Mouse (Mus musculus): ENCODE measurements around the gene Tmem59. TPM values are rescaled to one million over a fixed set of nuclear protein-coding genes. Genes with fewer than 3 reads are reported as not detected.

The Tmem59 gene
- polyA plus RNA-seq, 1 experiment: 149 TPM

DNA sequence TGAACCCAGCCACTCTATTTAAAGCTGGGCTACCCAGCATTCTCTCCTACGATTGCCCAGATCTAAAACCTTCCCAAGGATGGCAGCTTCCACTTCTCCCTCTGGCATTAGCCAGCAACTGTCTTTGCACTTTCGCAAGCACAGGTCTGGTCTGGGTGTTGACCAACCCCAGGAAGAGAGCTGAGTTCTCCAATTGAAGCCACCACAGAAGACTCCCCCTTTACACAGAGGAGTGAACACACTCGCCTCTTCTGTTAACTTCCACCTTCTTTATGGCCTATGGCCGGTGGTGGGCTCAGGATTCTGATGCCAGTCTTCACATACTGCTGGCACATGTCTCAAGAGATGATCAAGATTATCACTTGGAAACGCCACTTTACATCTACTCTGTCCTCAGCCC, 10.4 kb upstream of the Tmem59 start:
- no peak for TF ChIP-seq CTCF (IDR thresholded peaks at IDR 0.05; ENCODE audit: low read depth, low read length)
- Histone ChIP-seq H3K9ac (ENCODE audit: low read depth, poor library complexity, severe bottlenecking) (no peak overlapping the region), H3K27ac (ENCODE audit: insufficient read depth, low read length) (no peak overlapping the region), H3K4me3 (ENCODE audit: low read depth, low read length) (no peak overlapping the region), H3K36me3 (ENCODE audit: control insufficient read depth, insufficient read depth, low read length, poor library complexity, severe bottlenecking) (no peaks in the 10 kb centered on the region), H3K27me3 (ENCODE audit: control insufficient read depth, insufficient read depth, low read length, poor library complexity, severe bottlenecking) (no peaks in the 10 kb centered on the region), H3K4me1 (ENCODE audit: control insufficient read depth, insufficient read depth, low read length) (no peaks in the 10 kb centered on the region), H3K9me3 (replicated peaks; ENCODE audit: control insufficient read depth, insufficient read depth, low read length, poor library complexity, severe bottlenecking) (no peaks in the 10 kb centered on the region)

DNA sequence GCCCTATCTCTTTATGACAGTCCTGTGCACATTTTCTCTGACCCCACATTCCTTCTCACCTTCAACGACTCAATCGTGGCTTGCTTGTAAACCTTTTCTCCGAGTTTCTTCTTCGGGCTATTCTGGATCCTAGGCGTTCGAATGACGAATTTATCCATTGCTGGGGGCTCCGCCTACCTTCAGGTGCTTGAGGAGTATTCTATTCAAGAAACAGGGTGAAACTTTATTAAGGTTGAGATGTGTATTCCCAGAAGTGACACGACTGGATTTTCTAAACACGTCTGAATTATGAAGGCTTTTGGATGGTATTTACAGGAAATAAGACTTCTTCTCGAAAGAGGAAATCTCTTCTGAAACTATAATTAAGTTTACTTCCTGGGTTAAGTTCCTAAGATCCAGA, 693 bp upstream of the Tmem59 start:
- Histone ChIP-seq H3K27me3 (ENCODE audit: control insufficient read depth, insufficient read depth, low read length, poor library complexity, severe bottlenecking) (no peaks in the 10 kb centered on the region), H3K36me3 (ENCODE audit: control insufficient read depth, insufficient read depth, low read length, poor library complexity, severe bottlenecking) (no peaks in the 10 kb centered on the region; the same call in 1 of the 2 replicates), H3K9ac (ENCODE audit: low read depth, poor library complexity, severe bottlenecking) (peak overlapping the region; percentile 80), H3K27ac (ENCODE audit: insufficient read depth, low read length) (peak overlapping the region; percentile 55), H3K4me3 (ENCODE audit: low read depth, low read length) (peak overlapping the region; percentile 76), H3K9me3 (replicated peaks; ENCODE audit: control insufficient read depth, insufficient read depth, low read length, poor library complexity, severe bottlenecking) (peaks cover 6% of the 10 kb centered on the region), H3K4me1 (ENCODE audit: control insufficient read depth, insufficient read depth, low read length) (peaks cover 2% of the 10 kb centered on the region)
- no peak for TF ChIP-seq CTCF (IDR thresholded peaks at IDR 0.05; ENCODE audit: low read depth, low read length)
- no peak for TF ChIP-seq EP300 (IDR thresholded peaks at IDR 0.05; ENCODE audit: insufficient read depth, low read depth, low read length)
- no peak for TF ChIP-seq POLR2A (IDR thresholded peaks at IDR 0.05; ENCODE audit: insufficient read depth, low read length)

DNA sequence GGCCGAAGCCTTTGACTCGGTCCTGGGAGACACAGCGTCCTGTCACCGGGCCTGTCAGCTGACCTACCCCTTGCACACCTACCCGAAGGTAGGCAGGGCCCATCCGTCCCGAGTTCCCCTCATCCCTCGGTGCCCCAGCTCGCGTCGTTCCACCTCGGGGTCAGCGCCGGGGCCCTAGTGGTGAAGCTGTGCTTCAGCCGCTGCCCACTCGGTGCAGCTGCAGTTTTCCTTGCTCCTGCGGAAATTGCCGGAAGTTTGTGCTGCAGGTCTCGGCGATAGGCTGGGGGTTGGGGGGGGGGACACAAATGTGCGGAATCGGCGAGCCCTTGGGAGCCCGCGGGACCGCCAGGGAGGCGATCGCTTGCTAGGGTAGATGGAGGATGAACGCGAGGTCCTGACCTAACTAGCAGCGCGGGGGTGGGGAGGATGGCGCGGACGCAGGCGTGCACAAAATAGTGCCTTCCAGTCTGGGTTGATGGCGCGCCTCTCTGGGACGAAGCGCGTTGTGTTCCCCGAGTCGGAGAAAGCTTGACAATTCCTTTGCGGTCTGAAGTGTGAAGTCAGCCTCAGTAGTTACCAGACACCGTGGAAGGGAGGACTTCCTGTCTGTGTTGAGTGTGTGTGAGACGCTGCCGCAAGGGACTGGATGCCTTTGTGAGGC, 761 bp downstream of the Tmem59 start, which contains the start of gene Tceanc2:
TSS of gene Tceanc2 (minus strand) at position 287 of the 661 bp plus-strand sequence.
- Histone ChIP-seq H3K27me3 (ENCODE audit: control insufficient read depth, insufficient read depth, low read length, poor library complexity, severe bottlenecking) (no peaks in the 10 kb centered on the region), H3K9ac (ENCODE audit: low read depth, poor library complexity, severe bottlenecking) (peak within 1 kb of the TSS; percentile 80), H3K4me3 (ENCODE audit: low read depth, low read length) (peak within 1 kb of the TSS; percentile 86), H3K36me3 (ENCODE audit: control insufficient read depth, insufficient read depth, low read length, poor library complexity, severe bottlenecking) (no peaks in the 10 kb centered on the region), H3K9me3 (replicated peaks; ENCODE audit: control insufficient read depth, insufficient read depth, low read length, poor library complexity, severe bottlenecking) (peaks cover 2% of the 10 kb centered on the region), H3K4me1 (ENCODE audit: control insufficient read depth, insufficient read depth, low read length) (peaks cover 2% of the 10 kb centered on the region), H3K27ac (ENCODE audit: insufficient read depth, low read length) (peak within 1 kb of the TSS; percentile 63)
- no peak for TF ChIP-seq EP300 (IDR thresholded peaks at IDR 0.05; ENCODE audit: insufficient read depth, low read depth, low read length)
- no peak for TF ChIP-seq CTCF (IDR thresholded peaks at IDR 0.05; ENCODE audit: low read depth, low read length)
- TF ChIP-seq POLR2A (IDR thresholded peaks at IDR 0.05; ENCODE audit: insufficient read depth, low read length): no peak

DNA sequence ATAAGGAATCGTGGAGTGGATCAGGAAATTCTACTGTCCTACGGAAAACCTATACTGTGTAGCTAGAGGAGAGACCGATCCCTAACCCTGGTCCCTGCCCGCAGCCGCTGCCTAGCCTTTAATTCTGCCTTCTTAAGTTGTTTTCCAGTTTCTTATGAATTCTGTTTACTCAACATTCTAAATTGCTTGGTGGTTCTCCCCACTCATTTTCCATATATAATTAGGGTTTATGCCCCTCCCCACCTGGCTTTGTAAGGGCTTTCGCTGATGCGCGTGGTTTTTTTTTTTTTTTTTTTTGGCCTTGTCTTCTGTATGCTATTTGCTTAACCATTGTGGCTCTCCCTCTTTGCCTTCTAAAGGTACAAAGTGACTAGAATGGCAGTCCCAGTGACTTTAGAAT, 1.4 kb downstream of the Tmem59 start:
- Histone ChIP-seq H3K36me3 (ENCODE audit: control insufficient read depth, insufficient read depth, low read length, poor library complexity, severe bottlenecking) (no peaks in the 10 kb centered on the region), H3K9ac (ENCODE audit: low read depth, poor library complexity, severe bottlenecking) (peak overlapping the region; percentile 80), H3K4me3 (ENCODE audit: low read depth, low read length) (peak overlapping the region; percentile 86), H3K9me3 (replicated peaks; ENCODE audit: control insufficient read depth, insufficient read depth, low read length, poor library complexity, severe bottlenecking) (no peaks in the 10 kb centered on the region; the same call in 1 of the 2 replicates), H3K4me1 (ENCODE audit: control insufficient read depth, insufficient read depth, low read length) (peaks cover 2% of the 10 kb centered on the region), H3K27me3 (ENCODE audit: control insufficient read depth, insufficient read depth, low read length, poor library complexity, severe bottlenecking) (no peaks in the 10 kb centered on the region), H3K27ac (ENCODE audit: insufficient read depth, low read length) (peak overlapping the region; percentile 42; the same call in 1 of the 2 replicates)
- TF ChIP-seq POLR2A (IDR thresholded peaks at IDR 0.05; ENCODE audit: insufficient read depth, low read length): no peak
- TF ChIP-seq CTCF (IDR thresholded peaks at IDR 0.05; ENCODE audit: low read depth, low read length): no peak
- TF ChIP-seq EP300 (IDR thresholded peaks at IDR 0.05; ENCODE audit: insufficient read depth, low read depth, low read length): no peak

DNA sequence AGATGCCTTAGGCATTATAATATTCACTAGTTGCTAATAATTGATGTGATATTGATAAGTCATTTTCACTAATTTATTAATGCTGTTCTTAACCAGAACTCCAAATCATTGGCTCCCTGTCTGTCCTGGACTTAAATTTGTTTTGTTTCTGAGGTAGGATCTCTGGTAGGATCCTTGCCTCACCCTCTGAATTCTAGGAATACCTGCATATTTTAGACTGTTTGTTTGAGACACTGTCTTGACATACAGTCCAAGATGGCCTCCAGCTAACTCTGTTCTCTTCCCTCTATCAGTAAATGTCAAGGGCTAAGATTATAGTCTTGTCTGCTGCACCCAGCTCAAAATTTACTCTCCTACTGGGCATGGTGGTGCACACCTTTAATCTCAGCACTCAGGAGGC, 2.5 kb downstream of the Tmem59 start:
- H3K36me3 ChIP-seq (ENCODE audit: control insufficient read depth, insufficient read depth, low read length, poor library complexity, severe bottlenecking): peaks cover 2% of the 10 kb centered on the region
- peaks cover 2% of the 10 kb centered on the region for H3K4me1 ChIP-seq (ENCODE audit: control insufficient read depth, insufficient read depth, low read length)
- H3K27me3 ChIP-seq (ENCODE audit: control insufficient read depth, insufficient read depth, low read length, poor library complexity, severe bottlenecking): no peaks in the 10 kb centered on the region
- TF ChIP-seq CTCF (IDR thresholded peaks at IDR 0.05; ENCODE audit: low read depth, low read length): no peak
- TF ChIP-seq EP300 (IDR thresholded peaks at IDR 0.05; ENCODE audit: insufficient read depth, low read depth, low read length): no peak
- TF ChIP-seq POLR2A (IDR thresholded peaks at IDR 0.05; ENCODE audit: insufficient read depth, low read length): no peak
- no peak overlapping the region for H3K9ac ChIP-seq (ENCODE audit: low read depth, poor library complexity, severe bottlenecking)
- 0 out of 2 replicates have a peak overlapping the region, but pooled peaks have one; percentile 47 for H3K27ac ChIP-seq (ENCODE audit: insufficient read depth, low read length)
- 0 out of 2 replicates have a peak overlapping the region, but pooled peaks have one; percentile 9 for H3K4me3 ChIP-seq (ENCODE audit: low read depth, low read length)
- no peaks in the 10 kb centered on the region for H3K9me3 ChIP-seq (replicated peaks; ENCODE audit: control insufficient read depth, insufficient read depth, low read length, poor library complexity, severe bottlenecking)

DNA sequence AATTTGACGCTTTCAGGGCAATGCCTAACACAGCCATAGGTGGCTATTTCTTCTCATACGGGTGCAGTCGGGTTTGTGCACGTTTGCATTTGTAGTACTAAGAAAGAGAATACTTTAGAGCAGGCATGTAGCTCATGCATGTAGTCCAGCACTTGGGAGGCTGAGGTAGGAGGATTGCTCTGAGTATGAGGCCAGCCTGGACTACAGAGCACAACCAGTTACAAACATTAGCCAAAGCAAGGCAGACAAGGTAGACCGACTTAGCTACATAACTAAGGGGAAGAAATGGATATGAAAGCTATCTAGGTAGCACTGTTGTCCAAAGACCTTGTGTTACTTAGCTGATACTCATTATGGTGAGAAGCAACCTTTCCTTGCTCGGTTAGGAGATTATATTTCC, 3.7 kb downstream of the Tmem59 start:
- Histone ChIP-seq H3K27me3 (ENCODE audit: control insufficient read depth, insufficient read depth, low read length, poor library complexity, severe bottlenecking) (no peaks in the 10 kb centered on the region), H3K4me1 (ENCODE audit: control insufficient read depth, insufficient read depth, low read length) (peaks cover 2% of the 10 kb centered on the region), H3K27ac (ENCODE audit: insufficient read depth, low read length) (no peak overlapping the region), H3K9ac (ENCODE audit: low read depth, poor library complexity, severe bottlenecking) (no peak overlapping the region), H3K9me3 (replicated peaks; ENCODE audit: control insufficient read depth, insufficient read depth, low read length, poor library complexity, severe bottlenecking) (no peaks in the 10 kb centered on the region), H3K4me3 (ENCODE audit: low read depth, low read length) (no peak overlapping the region), H3K36me3 (ENCODE audit: control insufficient read depth, insufficient read depth, low read length, poor library complexity, severe bottlenecking) (peaks cover 8% of the 10 kb centered on the region)
- no peak for TF ChIP-seq CTCF (IDR thresholded peaks at IDR 0.05; ENCODE audit: low read depth, low read length)
- TF ChIP-seq EP300 (IDR thresholded peaks at IDR 0.05; ENCODE audit: insufficient read depth, low read depth, low read length): no peak
- TF ChIP-seq POLR2A (IDR thresholded peaks at IDR 0.05; ENCODE audit: insufficient read depth, low read length): no peak
